Mouse (Mus musculus) CH12.LX (cell line): ENCODE measurements around the gene Fnip1. TPM values are rescaled to one million over a fixed set of nuclear protein-coding genes. Genes with fewer than 3 reads are reported as not detected.

Experiments
- DNase-seq: peaks from one replicate; pipeline ENCODE4 v3.0.0-alpha.2; 2013; ENCODE audit errors: extremely low read depth
- H3K27ac ChIP-seq: 2 replicates; pipeline ENCODE4 v1.5.1; 2012; ENCODE audit warnings: low read depth, mild to moderate bottlenecking, control low read depth, moderate library complexity; ENCODE audit not compliant: insufficient read depth
- H3K27me3 ChIP-seq: replicated peaks from 2 replicates; pipeline ENCODE3; 2012; ENCODE audit warnings: inconsistent platforms
- H3K36me3 ChIP-seq, 2 experiments: replicated peaks in 1 of 2; 2 replicates each; pipeline versions ENCODE3 to v1.6.1; 2012; ENCODE audit warnings: inconsistent platforms in 1 of 2, low read length in 1 of 2, mild to moderate bottlenecking in 1 of 2, mixed read lengths in 1 of 2, moderate library complexity in 1 of 2; ENCODE audit not compliant: control insufficient read depth in 1 of 2, insufficient read depth in 1 of 2
- H3K4me1 ChIP-seq, 2 experiments: 2 replicates each; pipeline ENCODE4 v1.6.1; 2012; ENCODE audit warnings: inconsistent platforms in 1 of 2, moderate library complexity in 1 of 2; ENCODE audit not compliant: insufficient read depth in 2 of 2, control insufficient read depth in 1 of 2
- H3K4me2 ChIP-seq: 2 replicates; pipeline ENCODE4 v1.6.1; 2012; ENCODE audit warnings: low read depth, mild to moderate bottlenecking, control low read depth; ENCODE audit not compliant: poor library complexity, insufficient read depth, severe bottlenecking
- H3K4me3 ChIP-seq, 3 experiments: fragments of 150-350 bp in 1 of 3; sonication (generic) in 1 of 3; replicated peaks in 1 of 3; 2 replicates each; pipeline versions ENCODE3 to v1.5.1; 2011 to 2012; ENCODE audit warnings: low read depth in 2 of 3, low read length in 2 of 3, mild to moderate bottlenecking in 2 of 3, moderate library complexity in 2 of 3, control low read depth in 1 of 3, improper control_type of control experiment in 1 of 3, inconsistent platforms in 1 of 3, mixed read lengths in 1 of 3; ENCODE audit not compliant: poor library complexity in 1 of 3
- H3K79me2 ChIP-seq: replicated peaks from 2 replicates; pipeline ENCODE4 v1.6.1; 2012; ENCODE audit warnings: mild to moderate bottlenecking, moderate library complexity; ENCODE audit not compliant: control insufficient read depth, poor library complexity, insufficient read depth, severe bottlenecking; ENCODE audit errors: extremely low read depth
- H3K9ac ChIP-seq: 2 replicates; pipeline ENCODE4 v1.6.1; 2012; ENCODE audit warnings: low read depth, mild to moderate bottlenecking, control low read depth, moderate library complexity; ENCODE audit not compliant: insufficient read depth
- H3K9me3 ChIP-seq: replicated peaks from 2 replicates; pipeline ENCODE3; 2012; ENCODE audit warnings: low read length, inconsistent platforms, mixed read lengths
- CTCF ChIP-seq, 2 experiments: IDR thresholded peaks in 1 of 2; conservative IDR thresholded peaks in 1 of 2; 2 replicates each; pipeline ENCODE4 v1.5.1; 2011 to 2012; ENCODE audit warnings: low read depth in 2 of 2, low read length in 2 of 2, improper control_type of control experiment in 1 of 2, inconsistent platforms in 1 of 2, mild to moderate bottlenecking in 1 of 2, moderate library complexity in 1 of 2
- ELF1 ChIP-seq: IDR thresholded peaks from 2 replicates; pipeline ENCODE4 v1.6.1; 2014; ENCODE audit warnings: low read depth, mild to moderate bottlenecking, inconsistent platforms, low read length, improper control_type of control experiment
- EP300 ChIP-seq: IDR thresholded peaks from 2 replicates; pipeline ENCODE4 v1.6.1; 2011; ENCODE audit warnings: low read length, improper control_type of control experiment
- JUND ChIP-seq: conservative IDR thresholded peaks from 2 replicates; pipeline ENCODE4 v1.6.1; 2011; ENCODE audit warnings: low read depth, low read length, improper control_type of control experiment
- MXI1 ChIP-seq: IDR thresholded peaks from 2 replicates; pipeline ENCODE4 v1.6.1; 2011; ENCODE audit warnings: mild to moderate bottlenecking, low read depth, low read length, improper control_type of control experiment
- RAD21 ChIP-seq: IDR thresholded peaks from 2 replicates; pipeline ENCODE4 v1.6.1; 2011; ENCODE audit warnings: low read depth, mild to moderate bottlenecking, low read length, improper control_type of control experiment, moderate library complexity
- SMC3 ChIP-seq: IDR thresholded peaks from 2 replicates; pipeline ENCODE4 v1.6.1; 2011; ENCODE audit warnings: low read depth, low read length, improper control_type of control experiment
- TCF12 ChIP-seq: IDR thresholded peaks from 2 replicates; pipeline ENCODE4 v1.6.1; 2014; ENCODE audit warnings: low read depth, mild to moderate bottlenecking, inconsistent platforms, low read length, improper control_type of control experiment
- dilution Hi-C: fragments of 300-500 bp; cut with MboI; formaldehyde crosslinking; loops from 2 replicates; pipeline ENCODE4 v1.14.3; 2020; ENCODE audit warnings: low sequenced_read_pairs; ENCODE audit not compliant: extremely low pct_unique_long_range_greater_than_20kb, extremely low pct_ligation_motif_present
- in situ Hi-C: fragments of 300-500 bp; cut with MboI; formaldehyde crosslinking; loops from 3 replicates; pipeline ENCODE4 v1.14.3; 2019; ENCODE audit warnings: low sequenced_read_pairs, low pct_ligation_motif_present, low pct_unique_long_range_greater_than_20kb, mixed read lengths
- polyA plus RNA-seq: library from polyadenylated mRNA; unstranded; fragments of >175 nt; gene quantifications from 2 replicates; pipeline ENCODE4 v1.2.1, GENCODE M21; 2012; ENCODE audit warnings: low read depth; ENCODE audit not compliant: insufficient read length
- total RNA-seq, 2 experiments: library from RNA; depleted of rRNA; stranded (reverse); fragments of 300-350 nt in 1 of 2; fragments of >200 nt in 1 of 2; gene quantifications; 2 replicates each; pipeline ENCODE4 v1.2.3; 2012 to 2014

The Fnip1 gene
- total and polyA plus RNA-seq, 3 experiments: 15.4 to 24.5 (median 21.8) TPM

- dilution Hi-C loops: no loop called here
- Histone ChIP-seq H3K4me3 (no peak overlapping the region), H3K9me3 (peaks cover 12% of the 10 kb centered on the region), H3K4me2 (peak overlapping the region; percentile 93), H3K27me3 (no peaks in the 10 kb centered on the region), H3K79me2 (peaks cover 32% of the 10 kb centered on the region), H3K4me1 (peaks cover 8 to 33% of the 10 kb centered on the region in 2 experiments), H3K36me3 (peaks cover 13 to 33% of the 10 kb centered on the region in 2 experiments), H3K9ac (peak overlapping the region; percentile 73), H3K27ac (peak overlapping the region; percentile 49)
- peak; percentile 31 for DNase-seq
- TF ChIP-seq JUND (no peak), ELF1 (peak; percentile 52)
- in situ Hi-C loops: no loop called here
Observed at GRCm38 (mm10) chr11:54464557-54465244, 26.7 kb downstream of the Fnip1 start.

- Histone ChIP-seq H3K9me3 (no peaks in the 10 kb centered on the region), H3K79me2 (no peaks in the 10 kb centered on the region), H3K4me1 (peaks cover 0 to 13% of the 10 kb centered on the region in 2 experiments; a peak in 2 of 4 replicates), H3K9ac (no peak overlapping the region), H3K27ac (no peak overlapping the region), H3K27me3 (no peaks in the 10 kb centered on the region), H3K4me2 (no peak overlapping the region), H3K36me3 (peaks cover 24 to 67% of the 10 kb centered on the region in 2 experiments), H3K4me3 (no peak overlapping the region)
- TF ChIP-seq RAD21: no peak
- TF ChIP-seq EP300: no peak
- dilution Hi-C loops (no loop called here), in situ Hi-C loops (no loop called here)
- no peak for DNase-seq
Observed at GRCm38 (mm10) chr11:54472231-54472630, 34.2 kb downstream of the Fnip1 start.

DNA sequence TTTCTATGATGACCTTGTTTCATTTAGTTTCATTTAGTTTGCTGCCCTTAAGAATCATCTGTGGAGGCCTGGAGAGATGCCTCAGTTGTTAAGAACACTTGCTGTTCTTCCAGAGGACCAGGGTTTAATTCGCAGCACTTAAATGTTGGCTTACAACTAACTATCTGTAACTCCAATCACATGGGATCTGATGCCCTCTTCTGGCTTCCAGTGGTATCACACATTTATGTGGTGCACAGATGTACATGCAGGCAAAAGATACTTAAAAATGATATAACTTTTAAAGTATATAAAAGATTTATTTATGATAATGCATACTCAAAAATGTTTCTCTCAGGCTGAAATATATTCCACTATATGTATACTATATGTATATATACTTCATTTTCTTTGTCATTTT is 40.4 kb downstream of the Fnip1 start:
- dilution Hi-C loops: no loop called here
- Histone ChIP-seq H3K79me2 (no peaks in the 10 kb centered on the region), H3K9ac (no peak overlapping the region), H3K36me3 (peaks cover 21 to 55% of the 10 kb centered on the region in 2 experiments), H3K27me3 (no peaks in the 10 kb centered on the region), H3K9me3 (peaks cover 3% of the 10 kb centered on the region), H3K27ac (no peak overlapping the region), H3K4me3 (no peak overlapping the region), H3K4me2 (no peak overlapping the region), H3K4me1 (peaks cover 0 to 5% of the 10 kb centered on the region in 2 experiments; a peak in 2 of 4 replicates)
- DNase-seq: peak; percentile 47
- in situ Hi-C loops: no loop called here
- TF ChIP-seq CTCF (conservative IDR thresholded peaks at IDR 0.05 in 1 of 2, IDR thresholded peaks at IDR 0.05 in 1 of 2; ENCODE audit: low read depth in 2 of 2, low read length in 2 of 2) (peak; percentile 29 to 65), MXI1 (no peak), RAD21 (peak; percentile 62), TCF12 (no peak), SMC3 (peak; percentile 51)
